Mouse (Mus musculus): ENCODE measurements around the gene Pigq. TPM values are rescaled to one million over a fixed set of nuclear protein-coding genes. Genes with fewer than 3 reads are reported as not detected.

The Pigq gene
- polyA plus RNA-seq, 1 experiment from 2014 or later, result 59.9 TPM

DNA sequence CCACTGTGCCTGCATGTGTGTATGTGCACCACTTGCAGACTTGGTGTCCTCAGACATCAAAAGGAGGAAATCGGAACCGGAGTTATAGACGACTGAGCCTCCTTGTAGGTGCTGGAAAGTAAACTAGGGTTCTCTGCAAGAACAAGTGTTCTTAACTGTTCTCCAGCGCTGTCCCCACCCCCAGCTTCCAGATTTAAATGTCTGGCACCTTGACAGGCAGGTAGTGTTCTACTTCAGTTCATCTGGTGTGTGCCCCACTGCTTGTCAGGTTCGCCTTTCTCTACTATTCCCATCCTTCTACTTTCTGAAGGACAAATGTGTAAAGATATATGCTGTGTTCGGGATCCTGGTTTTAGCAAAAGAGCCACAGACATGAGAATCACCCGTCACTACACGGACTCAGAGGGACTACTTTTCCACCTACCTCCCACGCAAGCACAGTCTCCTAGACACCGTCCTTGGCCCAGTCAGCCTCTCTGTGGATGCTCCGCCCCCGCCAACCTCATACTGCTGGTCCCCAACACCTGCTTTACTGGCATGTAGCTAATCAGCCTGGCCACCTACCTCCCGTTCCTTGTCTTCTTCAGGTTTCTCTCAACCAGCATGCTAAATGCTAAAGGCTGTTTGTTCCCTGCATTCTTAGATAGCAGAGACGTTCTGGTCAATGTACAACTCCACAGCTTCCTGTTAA is 31.4 kb downstream of the Pigq start:
- no peak overlapping the region for H3K27ac ChIP-seq (ENCODE audit: low read depth)
- no peaks in the 10 kb centered on the region for H3K27me3 ChIP-seq (replicated peaks; ENCODE audit: control insufficient read depth, insufficient read depth, low read length)
- no peaks in the 10 kb centered on the region for H3K9me3 ChIP-seq (ENCODE audit: control insufficient read depth, low read length)
- DNase-seq (ENCODE audit: low spot score) (no peak), ATAC-seq (replicated peaks; ENCODE audit: low FRiP score, low TSS enrichment, low read depth) (no peak)
- no peak overlapping the region for H3K4me2 ChIP-seq (ENCODE audit: low read length)
- 82% methylated on average over 14 of the region's 14 CpGs for WGBS
- H3K4me1 ChIP-seq (replicated peaks; ENCODE audit: control insufficient read depth, insufficient read depth, low read length), result peaks cover 10% of the 10 kb centered on the region
- no peak overlapping the region for H3K4me3 ChIP-seq (ENCODE audit: low read depth, low read length)
- H3K9ac ChIP-seq (ENCODE audit: low read length), result no peak overlapping the region
- H3K36me3 ChIP-seq (ENCODE audit: control insufficient read depth, insufficient read depth, low read length), result peaks cover 14% of the 10 kb centered on the region; the same call in 1 of the 2 replicates

- Histone ChIP-seq H3K9me3 (ENCODE audit: control insufficient read depth, low read length) (no peaks in the 10 kb centered on the region), H3K27me3 (replicated peaks; ENCODE audit: control insufficient read depth, insufficient read depth, low read length) (no peaks in the 10 kb centered on the region), H3K4me2 (ENCODE audit: low read length) (no peak overlapping the region), H3K27ac (ENCODE audit: low read depth) (no peak overlapping the region), H3K9ac (ENCODE audit: low read length) (no peak overlapping the region), H3K4me3 (ENCODE audit: low read depth, low read length) (no peak overlapping the region), H3K4me1 (replicated peaks; ENCODE audit: control insufficient read depth, insufficient read depth, low read length) (no peaks in the 10 kb centered on the region), H3K36me3 (ENCODE audit: control insufficient read depth, insufficient read depth, low read length) (0 out of 2 replicates have a peak, but pooled peaks cover 8% of the 10 kb centered on the region)
- 93% methylated on average over 4 of the region's 4 CpGs for WGBS
- DNase-seq (ENCODE audit: low spot score) (no peak), ATAC-seq (replicated peaks; ENCODE audit: low FRiP score, low TSS enrichment, low read depth) (no peak)
These were observed 32.9 kb downstream of the Pigq start for GRCm38 (mm10) chr17:25911816-25912215.

- no peak overlapping the region for H3K27ac ChIP-seq (ENCODE audit: low read depth)
- no peaks in the 10 kb centered on the region for H3K9me3 ChIP-seq (ENCODE audit: control insufficient read depth, low read length)
- no peaks in the 10 kb centered on the region for H3K4me1 ChIP-seq (replicated peaks; ENCODE audit: control insufficient read depth, insufficient read depth, low read length)
- 0 out of 2 replicates have a peak, but pooled peaks cover 4% of the 10 kb centered on the region for H3K36me3 ChIP-seq (ENCODE audit: control insufficient read depth, insufficient read depth, low read length)
- H3K9ac ChIP-seq (ENCODE audit: low read length), result no peak overlapping the region
- H3K4me2 ChIP-seq (ENCODE audit: low read length), result no peak overlapping the region
- H3K4me3 ChIP-seq (ENCODE audit: low read depth, low read length), result no peak overlapping the region
- 85% methylated on average over 2 of the region's 2 CpGs for WGBS
- no peak for DNase-seq (ENCODE audit: low spot score)
- no peaks in the 10 kb centered on the region for H3K27me3 ChIP-seq (replicated peaks; ENCODE audit: control insufficient read depth, insufficient read depth, low read length)
- no peak for ATAC-seq (replicated peaks; ENCODE audit: low FRiP score, low TSS enrichment, low read depth)
These were observed 37.1 kb downstream of the Pigq start for GRCm38 (mm10) chr17:25907640-25908039.

DNA sequence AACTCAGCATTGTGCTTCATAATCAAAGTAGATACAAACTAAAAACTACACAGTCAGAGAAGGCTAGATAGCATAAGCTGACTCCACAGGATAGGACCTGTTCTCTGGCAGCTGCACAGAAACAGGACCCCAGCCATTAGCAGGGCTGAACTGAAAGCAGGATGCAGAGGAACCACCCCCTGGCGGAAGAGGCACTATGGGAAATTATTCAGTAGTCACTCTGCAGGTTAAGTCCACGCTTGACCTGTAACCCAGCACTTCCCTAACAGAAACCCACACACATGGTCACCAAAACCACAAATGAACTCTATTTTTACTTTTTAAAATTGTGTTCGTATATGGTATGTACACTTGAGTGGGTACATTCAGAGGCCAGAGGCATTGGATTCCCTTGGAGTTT is 41.7 kb downstream of the Pigq start:
- DNase-seq (ENCODE audit: low spot score) (no peak), ATAC-seq (replicated peaks; ENCODE audit: low FRiP score, low TSS enrichment, low read depth) (no peak)
- Histone ChIP-seq H3K4me1 (replicated peaks; ENCODE audit: control insufficient read depth, insufficient read depth, low read length) (no peaks in the 10 kb centered on the region), H3K9ac (ENCODE audit: low read length) (no peak overlapping the region), H3K4me2 (ENCODE audit: low read length) (no peak overlapping the region), H3K4me3 (ENCODE audit: low read depth, low read length) (no peak overlapping the region), H3K27me3 (replicated peaks; ENCODE audit: control insufficient read depth, insufficient read depth, low read length) (no peaks in the 10 kb centered on the region), H3K36me3 (ENCODE audit: control insufficient read depth, insufficient read depth, low read length) (no peaks in the 10 kb centered on the region), H3K27ac (ENCODE audit: low read depth) (no peak overlapping the region), H3K9me3 (ENCODE audit: control insufficient read depth, low read length) (no peaks in the 10 kb centered on the region)
- WGBS, result 90% methylated on average over 3 of the region's 3 CpGs

DNA sequence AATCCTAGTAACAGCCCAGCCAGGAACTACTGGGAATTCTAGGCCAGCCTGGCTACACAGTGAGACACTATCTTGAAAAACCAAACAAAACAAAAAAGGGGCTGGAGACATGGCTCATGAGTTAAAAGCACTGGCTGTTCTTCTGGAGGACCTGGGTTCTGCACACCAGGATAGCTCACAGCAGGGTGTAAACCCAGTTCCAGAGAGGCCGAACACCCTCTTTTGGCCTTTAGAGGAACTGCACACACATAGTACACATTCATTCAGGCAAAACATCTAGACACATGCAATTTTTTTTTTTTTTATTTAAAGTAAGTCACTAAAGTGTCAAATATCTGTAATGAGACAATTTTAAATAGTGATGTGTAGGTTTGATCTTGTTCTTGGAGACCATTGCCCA is 44.5 kb downstream of the Pigq start:
- DNase-seq (ENCODE audit: low spot score) (no peak), ATAC-seq (replicated peaks; ENCODE audit: low FRiP score, low TSS enrichment, low read depth) (no peak)
- no peak overlapping the region for H3K4me2 ChIP-seq (ENCODE audit: low read length)
- 96% methylated on average over 1 of the region's 1 CpGs for WGBS
- no peaks in the 10 kb centered on the region for H3K9me3 ChIP-seq (ENCODE audit: control insufficient read depth, low read length)
- no peaks in the 10 kb centered on the region for H3K27me3 ChIP-seq (replicated peaks; ENCODE audit: control insufficient read depth, insufficient read depth, low read length)
- no peak overlapping the region for H3K4me3 ChIP-seq (ENCODE audit: low read depth, low read length)
- H3K9ac ChIP-seq (ENCODE audit: low read length), result no peak overlapping the region
- H3K27ac ChIP-seq (ENCODE audit: low read depth), result no peak overlapping the region
- no peaks in the 10 kb centered on the region for H3K36me3 ChIP-seq (ENCODE audit: control insufficient read depth, insufficient read depth, low read length)
- no peaks in the 10 kb centered on the region for H3K4me1 ChIP-seq (replicated peaks; ENCODE audit: control insufficient read depth, insufficient read depth, low read length)

- no peak for ATAC-seq (replicated peaks; ENCODE audit: low FRiP score, low TSS enrichment, low read depth)
- no peak overlapping the region for H3K4me3 ChIP-seq (ENCODE audit: low read depth, low read length)
- H3K27ac ChIP-seq (ENCODE audit: low read depth), result no peak overlapping the region
- 58% methylated on average over 12 of the region's 12 CpGs for WGBS
- H3K9me3 ChIP-seq (ENCODE audit: control insufficient read depth, low read length), result no peaks in the 10 kb centered on the region
- H3K4me2 ChIP-seq (ENCODE audit: low read length), result no peak overlapping the region
- no peak overlapping the region for H3K9ac ChIP-seq (ENCODE audit: low read length)
- peaks cover 6% of the 10 kb centered on the region for H3K36me3 ChIP-seq (ENCODE audit: control insufficient read depth, insufficient read depth, low read length)
- H3K4me1 ChIP-seq (replicated peaks; ENCODE audit: control insufficient read depth, insufficient read depth, low read length), result no peaks in the 10 kb centered on the region
- DNase-seq (ENCODE audit: low spot score), result no peak
- no peaks in the 10 kb centered on the region for H3K27me3 ChIP-seq (replicated peaks; ENCODE audit: control insufficient read depth, insufficient read depth, low read length)
These were observed 48.8 kb downstream of the Pigq start for GRCm38 (mm10) chr17:25895891-25896290.

DNA sequence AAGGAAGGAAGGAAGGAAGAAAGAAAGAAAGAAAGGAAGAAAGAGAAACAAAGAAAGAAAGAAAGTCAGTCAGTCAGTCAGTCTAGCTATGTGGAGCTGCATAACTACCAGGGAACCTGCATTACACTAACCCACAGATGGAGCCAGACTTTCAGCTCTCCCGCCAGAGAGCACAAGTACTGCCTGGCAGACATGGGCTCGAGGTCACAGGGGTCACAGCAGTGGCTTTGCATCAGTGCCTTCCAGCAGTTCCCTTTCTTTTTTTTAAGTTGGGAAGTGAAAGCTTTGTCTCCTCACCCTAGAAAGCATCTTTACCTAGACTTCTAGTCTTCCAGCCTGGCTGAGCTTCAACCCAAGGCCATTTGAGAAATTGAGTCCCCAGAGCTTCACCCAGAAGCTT is 49.3 kb downstream of the Pigq start:
- no peak overlapping the region for H3K4me2 ChIP-seq (ENCODE audit: low read length)
- H3K9ac ChIP-seq (ENCODE audit: low read length), result no peak overlapping the region
- H3K36me3 ChIP-seq (ENCODE audit: control insufficient read depth, insufficient read depth, low read length), result peaks cover 8% of the 10 kb centered on the region
- no peaks in the 10 kb centered on the region for H3K4me1 ChIP-seq (replicated peaks; ENCODE audit: control insufficient read depth, insufficient read depth, low read length)
- no peak overlapping the region for H3K4me3 ChIP-seq (ENCODE audit: low read depth, low read length)
- no peak overlapping the region for H3K27ac ChIP-seq (ENCODE audit: low read depth)
- no peaks in the 10 kb centered on the region for H3K27me3 ChIP-seq (replicated peaks; ENCODE audit: control insufficient read depth, insufficient read depth, low read length)
- no peaks in the 10 kb centered on the region for H3K9me3 ChIP-seq (ENCODE audit: control insufficient read depth, low read length)
- no peak for ATAC-seq (replicated peaks; ENCODE audit: low FRiP score, low TSS enrichment, low read depth)
- no peak for DNase-seq (ENCODE audit: low spot score)
- 29% methylated on average over 2 of the region's 2 CpGs for whole genome bisulfite sequencing

- Histone ChIP-seq H3K36me3 (ENCODE audit: control insufficient read depth, insufficient read depth, low read length) (peaks cover 13% of the 10 kb centered on the region), H3K27ac (ENCODE audit: low read depth) (no peak overlapping the region), H3K9ac (ENCODE audit: low read length) (no peak overlapping the region), H3K9me3 (ENCODE audit: control insufficient read depth, low read length) (no peaks in the 10 kb centered on the region), H3K4me2 (ENCODE audit: low read length) (no peak overlapping the region), H3K4me3 (ENCODE audit: low read depth, low read length) (no peak overlapping the region), H3K27me3 (replicated peaks; ENCODE audit: control insufficient read depth, insufficient read depth, low read length) (no peaks in the 10 kb centered on the region), H3K4me1 (replicated peaks; ENCODE audit: control insufficient read depth, insufficient read depth, low read length) (no peaks in the 10 kb centered on the region)
- DNase-seq (ENCODE audit: low spot score) (peak; percentile 77), ATAC-seq (replicated peaks; ENCODE audit: low FRiP score, low TSS enrichment, low read depth) (peak; percentile 82)
- 41% methylated on average over 2 of the region's 2 CpGs for WGBS
These were observed 50.6 kb downstream of the Pigq start for GRCm38 (mm10) chr17:25893975-25894617.

DNA sequence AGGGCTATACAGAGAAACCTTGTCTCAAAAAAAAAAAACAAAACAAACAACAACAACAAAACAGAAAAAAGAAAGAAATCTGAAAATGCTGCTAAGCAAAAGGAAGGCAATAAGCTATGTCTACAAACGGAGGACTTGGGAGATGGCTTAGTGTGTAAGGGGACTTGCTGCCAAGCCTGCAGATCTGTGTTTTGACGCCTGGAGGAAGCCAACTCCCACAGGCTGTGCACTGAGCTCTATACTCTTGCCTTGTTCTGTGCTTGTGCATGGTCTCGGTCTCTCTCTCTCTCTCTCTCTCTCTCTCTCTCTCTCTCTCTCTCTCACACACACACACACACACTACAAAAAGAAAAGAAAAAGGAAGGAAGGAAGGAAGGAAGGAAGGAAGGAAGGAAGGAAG is 55.9 kb downstream of the Pigq start:
- WGBS, result 92% methylated on average over 3 of the region's 3 CpGs
- Histone ChIP-seq H3K9ac (ENCODE audit: low read length) (no peak overlapping the region), H3K4me1 (replicated peaks; ENCODE audit: control insufficient read depth, insufficient read depth, low read length) (no peaks in the 10 kb centered on the region), H3K9me3 (ENCODE audit: control insufficient read depth, low read length) (no peaks in the 10 kb centered on the region), H3K4me3 (ENCODE audit: low read depth, low read length) (no peak overlapping the region), H3K27ac (ENCODE audit: low read depth) (no peak overlapping the region), H3K4me2 (ENCODE audit: low read length) (no peak overlapping the region), H3K36me3 (ENCODE audit: control insufficient read depth, insufficient read depth, low read length) (peaks cover 38% of the 10 kb centered on the region), H3K27me3 (replicated peaks; ENCODE audit: control insufficient read depth, insufficient read depth, low read length) (no peaks in the 10 kb centered on the region)
- no peak for DNase-seq (ENCODE audit: low spot score)
- ATAC-seq (replicated peaks; ENCODE audit: low FRiP score, low TSS enrichment, low read depth), result no peak
